Mouse (Mus musculus): Measurements from ENCODE around the gene Mnt. TPM values are rescaled to one million over a fixed set of nuclear protein-coding genes. Genes with fewer than 3 reads are reported as not detected.

The Mnt gene
- total and polyA plus RNA-seq, 2 experiments from 2014 or later = 8.1 to 15.9 TPM

DNA sequence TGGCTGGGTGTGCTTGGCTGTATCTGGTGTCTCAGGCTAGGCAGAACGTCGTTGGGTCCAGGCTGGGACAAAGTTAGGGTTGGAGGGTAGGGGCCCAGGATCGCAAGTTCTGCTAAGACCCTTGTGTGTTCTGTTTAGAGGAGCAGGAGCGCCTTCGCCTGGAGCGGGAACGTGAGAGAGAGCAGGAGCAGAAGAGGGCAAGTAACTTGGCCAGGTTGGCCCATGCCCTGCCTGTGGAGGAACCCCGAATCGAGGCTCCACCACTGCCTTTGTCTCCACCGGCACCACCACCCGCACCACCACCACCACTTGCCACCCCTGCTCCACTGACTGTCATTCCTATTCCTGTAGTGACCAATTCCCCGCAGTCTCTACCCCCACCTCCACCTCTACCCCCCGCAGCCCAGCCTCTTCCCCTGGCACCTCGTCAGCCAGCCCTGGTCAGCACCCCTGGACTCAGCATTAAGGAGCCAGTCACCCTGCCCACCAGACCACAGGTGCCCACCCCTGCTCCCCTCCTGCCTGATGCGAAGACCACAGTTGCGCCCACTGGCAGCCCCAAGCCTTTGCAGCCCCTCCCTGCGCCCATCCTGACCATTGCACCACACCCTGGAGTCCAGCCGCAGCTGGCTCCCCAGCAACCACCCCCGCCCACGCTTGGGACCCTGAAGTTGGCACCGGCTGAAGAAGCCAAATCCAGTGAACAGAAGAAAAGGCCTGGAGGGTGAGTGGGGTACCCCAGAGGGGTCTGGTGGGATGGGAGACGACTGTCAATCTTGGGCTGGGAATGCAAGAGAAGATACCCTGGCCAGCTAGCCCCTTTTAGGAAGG is 5.7 kb downstream of the Mnt start:
- Histone ChIP-seq H3K9me3 (ENCODE audit: low read length) (no peaks in the 10 kb centered on the region), H3K36me3 (ENCODE audit: insufficient read depth) (peaks cover 11% of the 10 kb centered on the region), H3K27me3 (ENCODE audit: insufficient read depth, low read length) (no peaks in the 10 kb centered on the region), H3K4me1 (ENCODE audit: insufficient read depth) (peaks cover 5% of the 10 kb centered on the region; the same call in 1 of the 2 replicates), H3K9ac (no peak overlapping the region), H3K27ac (ENCODE audit: low read depth, low read length) (no peak overlapping the region), H3K4me2 (ENCODE audit: low read depth) (no peak overlapping the region), H3K4me3 (ENCODE audit: low read depth, low read length) (no peak overlapping the region)
- no peak for TF ChIP-seq CTCF (IDR thresholded peaks at IDR 0.05; ENCODE audit: low read depth)
- DNase-seq = no peak
- 87% methylated on average over 22 of the region's 22 CpGs for WGBS
- no peak for ATAC-seq

DNA sequence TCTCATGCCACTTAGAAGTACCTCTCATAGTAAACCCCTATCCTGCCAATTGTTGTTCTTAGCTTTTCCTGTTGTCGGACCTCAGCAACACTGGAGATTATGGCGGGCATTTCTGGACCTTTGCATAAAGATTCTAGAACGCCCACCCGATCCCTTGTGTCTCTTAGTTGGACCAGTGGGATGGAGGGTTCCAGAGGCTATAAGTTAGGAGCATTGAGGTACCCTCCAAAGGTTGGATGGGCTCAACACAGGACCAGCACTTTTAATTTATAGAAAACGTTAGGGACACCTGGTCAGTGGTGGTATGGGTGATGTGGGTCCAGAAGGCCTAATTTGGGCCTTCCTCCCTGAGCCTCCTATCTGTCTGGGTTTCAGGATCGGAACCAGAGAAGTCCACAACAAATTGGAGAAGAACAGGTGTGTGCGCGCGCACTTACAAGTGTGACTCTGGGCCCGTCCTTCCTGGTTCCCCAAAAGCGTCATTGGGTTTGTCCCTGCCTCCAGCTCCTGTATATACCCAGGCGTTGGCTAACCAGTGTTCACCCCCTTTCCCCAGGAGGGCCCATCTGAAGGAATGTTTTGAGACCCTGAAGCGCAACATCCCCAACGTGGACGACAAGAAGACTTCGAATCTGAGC is 6.5 kb downstream of the Mnt start:
- ATAC-seq (no peak), DNase-seq (no peak)
- WGBS = 49% methylated on average over 16 of the region's 16 CpGs
- Histone ChIP-seq H3K27ac (ENCODE audit: low read depth, low read length) (peak overlapping the region; percentile 83), H3K4me1 (ENCODE audit: insufficient read depth) (peaks cover 5% of the 10 kb centered on the region; the same call in 1 of the 2 replicates), H3K36me3 (ENCODE audit: insufficient read depth) (peaks cover 14% of the 10 kb centered on the region), H3K9ac (peak overlapping the region; percentile 54), H3K27me3 (ENCODE audit: insufficient read depth, low read length) (no peaks in the 10 kb centered on the region), H3K9me3 (ENCODE audit: low read length) (no peaks in the 10 kb centered on the region), H3K4me2 (ENCODE audit: low read depth) (peak overlapping the region; percentile 84), H3K4me3 (ENCODE audit: low read depth, low read length) (peak overlapping the region; percentile 55)
- no peak for TF ChIP-seq CTCF (IDR thresholded peaks at IDR 0.05; ENCODE audit: low read depth)

DNA sequence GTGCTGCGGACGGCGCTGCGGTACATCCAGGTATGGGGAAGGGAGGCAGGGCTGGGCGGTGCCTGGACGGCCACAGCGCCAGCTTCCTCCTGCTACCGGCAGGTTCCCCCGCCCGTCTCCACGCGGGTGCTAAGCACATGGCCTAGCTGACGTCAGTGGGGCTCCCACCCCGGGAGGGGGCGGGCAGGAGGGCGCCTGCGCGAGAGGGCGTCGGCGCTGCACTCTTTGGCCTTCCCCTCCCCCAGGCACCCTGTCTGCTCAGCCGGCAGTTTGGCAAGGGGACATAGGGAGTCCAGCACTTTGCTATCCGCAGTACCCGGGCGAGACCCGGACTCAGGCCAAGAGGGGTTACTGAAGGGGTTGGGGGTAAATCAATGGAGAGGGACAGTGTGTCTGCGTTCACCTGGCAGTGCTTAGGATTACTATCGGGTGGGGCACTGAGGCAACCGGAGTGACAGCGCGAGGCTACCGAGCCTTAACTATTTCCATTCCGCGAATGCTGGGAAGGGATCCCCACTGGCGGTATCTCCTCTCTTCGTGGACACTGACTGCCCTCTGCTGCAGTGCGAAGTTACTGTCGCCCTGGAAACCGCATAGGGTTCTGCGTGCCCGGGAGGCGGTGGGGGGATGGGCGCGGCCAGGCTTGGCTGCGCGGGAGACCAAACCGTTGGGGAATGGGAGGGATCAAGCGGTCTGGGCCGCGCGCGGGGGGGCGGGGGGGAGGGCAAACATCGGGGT is 7.1 kb downstream of the Mnt start:
- Histone ChIP-seq H3K9me3 (ENCODE audit: low read length) (no peaks in the 10 kb centered on the region), H3K4me1 (ENCODE audit: insufficient read depth) (peaks cover 5% of the 10 kb centered on the region; the same call in 1 of the 2 replicates), H3K4me3 (ENCODE audit: low read depth, low read length) (peak overlapping the region; percentile 55), H3K9ac (peak overlapping the region; percentile 54), H3K27me3 (ENCODE audit: insufficient read depth, low read length) (no peaks in the 10 kb centered on the region), H3K4me2 (ENCODE audit: low read depth) (peak overlapping the region; percentile 84), H3K36me3 (ENCODE audit: insufficient read depth) (peaks cover 21% of the 10 kb centered on the region), H3K27ac (ENCODE audit: low read depth, low read length) (peak overlapping the region; percentile 83)
- peak; percentile 89 for DNase-seq
- peak; percentile 76 for ATAC-seq
- WGBS = 4% methylated on average over 53 of the region's 54 CpGs
- peak; percentile 23; the same call in 1 of the 2 replicates for TF ChIP-seq CTCF (IDR thresholded peaks at IDR 0.05; ENCODE audit: low read depth)

DNA sequence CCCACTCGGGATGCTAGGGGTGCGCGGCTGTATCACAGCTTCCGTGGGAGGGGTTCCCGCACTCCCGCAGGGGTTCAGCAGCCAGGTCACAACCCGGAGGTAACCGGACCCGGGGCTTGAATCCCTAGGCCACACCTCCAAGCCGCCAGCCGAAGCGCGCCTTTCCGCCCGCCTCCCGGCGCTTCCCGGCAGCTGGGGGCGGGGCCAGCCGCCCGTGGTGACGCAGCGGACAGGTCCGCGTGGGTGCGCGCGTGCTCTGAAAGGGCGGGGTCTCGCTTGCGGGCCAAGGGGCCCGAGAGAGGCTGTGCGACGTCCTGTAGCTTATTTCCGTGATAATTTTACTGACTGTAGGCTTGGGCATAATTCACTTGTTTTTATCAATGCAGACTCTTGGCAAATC is 7.7 kb downstream of the Mnt start:
- no peaks in the 10 kb centered on the region for H3K27me3 ChIP-seq (ENCODE audit: insufficient read depth, low read length)
- peaks cover 4% of the 10 kb centered on the region; the same call in 1 of the 2 replicates for H3K4me1 ChIP-seq (ENCODE audit: insufficient read depth)
- H3K4me3 ChIP-seq (ENCODE audit: low read depth, low read length) = peak overlapping the region; percentile 55
- no peak for TF ChIP-seq CTCF (IDR thresholded peaks at IDR 0.05; ENCODE audit: low read depth)
- ATAC-seq (peak; percentile 85), DNase-seq (peak; percentile 90)
- H3K36me3 ChIP-seq (ENCODE audit: insufficient read depth) = peaks cover 27% of the 10 kb centered on the region
- H3K27ac ChIP-seq (ENCODE audit: low read depth, low read length) = peak overlapping the region; percentile 83
- peak overlapping the region; percentile 54 for H3K9ac ChIP-seq
- H3K9me3 ChIP-seq (ENCODE audit: low read length) = no peaks in the 10 kb centered on the region
- WGBS = 4% methylated on average over 35 of the region's 35 CpGs
- peak overlapping the region; percentile 84 for H3K4me2 ChIP-seq (ENCODE audit: low read depth)

DNA sequence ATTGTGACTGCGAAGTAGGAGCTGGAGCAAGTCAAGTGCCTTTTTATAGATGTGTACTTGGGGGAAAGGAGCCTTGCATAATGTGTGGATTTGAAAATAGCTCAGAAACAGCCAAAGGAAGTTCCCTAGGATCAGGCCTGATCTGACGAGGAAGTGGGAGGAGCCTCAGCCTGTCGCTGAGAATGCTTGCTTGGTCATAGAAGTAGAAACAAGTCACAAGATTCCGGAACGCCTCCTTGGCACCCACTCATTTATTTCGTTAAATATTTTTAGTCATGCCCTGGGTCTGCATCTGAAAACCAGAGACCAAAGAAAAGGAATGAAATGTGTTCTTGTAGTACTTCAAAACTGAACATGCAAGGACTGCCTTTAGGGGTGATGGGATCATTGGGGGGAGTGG is 8.3 kb downstream of the Mnt start:
- DNase-seq = peak; percentile 18
- Histone ChIP-seq H3K4me1 (ENCODE audit: insufficient read depth) (no peaks in the 10 kb centered on the region), H3K27me3 (ENCODE audit: insufficient read depth, low read length) (no peaks in the 10 kb centered on the region), H3K9me3 (ENCODE audit: low read length) (no peaks in the 10 kb centered on the region), H3K9ac (no peak overlapping the region), H3K36me3 (ENCODE audit: insufficient read depth) (peaks cover 29% of the 10 kb centered on the region), H3K4me2 (ENCODE audit: low read depth) (peak overlapping the region; percentile 84), H3K4me3 (ENCODE audit: low read depth, low read length) (peak overlapping the region; percentile 55; the same call in 1 of the 2 replicates), H3K27ac (ENCODE audit: low read depth, low read length) (peak overlapping the region; percentile 83)
- 41% methylated on average over 6 of the region's 6 CpGs for WGBS
- TF ChIP-seq CTCF (IDR thresholded peaks at IDR 0.05; ENCODE audit: low read depth) = no peak
- no peak for ATAC-seq

DNA sequence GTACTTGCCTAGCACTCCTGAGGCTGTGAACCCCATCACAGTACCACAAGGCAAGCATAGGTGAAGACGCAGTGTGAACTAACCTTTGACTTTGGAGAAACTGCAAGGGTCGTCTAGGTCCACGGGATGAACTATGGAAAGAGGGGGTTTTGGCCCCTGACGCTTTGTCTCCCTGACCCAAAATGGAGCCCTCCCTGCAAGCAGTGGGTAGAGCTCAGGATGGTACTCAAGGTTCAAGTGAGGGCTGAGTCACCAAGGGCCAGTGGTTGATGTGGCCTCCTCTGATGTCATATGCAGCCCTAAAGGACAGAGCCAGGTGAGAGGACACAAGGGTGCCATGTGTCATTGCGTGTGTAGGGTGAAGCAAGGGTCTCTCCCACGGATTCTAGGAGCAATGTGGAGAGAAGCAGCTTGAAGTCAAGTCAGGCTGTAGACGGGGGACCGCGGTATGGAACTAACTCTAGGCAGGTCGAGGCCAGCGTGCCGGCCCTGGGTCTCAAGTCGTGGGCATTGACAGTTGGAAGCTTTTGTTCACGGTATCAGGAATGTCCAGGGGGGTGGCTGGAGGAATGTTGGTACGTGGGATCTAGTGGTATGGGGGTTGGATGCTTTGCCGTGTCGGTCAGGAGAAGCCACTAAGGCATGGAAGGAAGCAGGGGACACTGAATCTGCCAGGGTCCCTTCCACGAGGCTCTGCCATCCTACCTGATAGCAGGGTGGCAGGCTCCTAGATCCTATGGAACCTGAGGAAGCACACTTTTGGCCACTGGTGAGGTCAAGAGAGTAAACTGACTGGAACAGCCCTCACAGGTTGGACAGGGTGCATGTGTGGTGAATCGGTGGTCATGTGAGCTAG is 9.4 kb downstream of the Mnt start:
- H3K36me3 ChIP-seq (ENCODE audit: insufficient read depth) = peaks cover 38% of the 10 kb centered on the region
- no peak overlapping the region for H3K27ac ChIP-seq (ENCODE audit: low read depth, low read length)
- ATAC-seq = no peak
- no peak overlapping the region for H3K4me2 ChIP-seq (ENCODE audit: low read depth)
- no peak overlapping the region for H3K9ac ChIP-seq
- 90% methylated on average over 19 of the region's 19 CpGs for WGBS
- H3K27me3 ChIP-seq (ENCODE audit: insufficient read depth, low read length) = no peaks in the 10 kb centered on the region
- no peak for DNase-seq
- H3K9me3 ChIP-seq (ENCODE audit: low read length) = no peaks in the 10 kb centered on the region
- H3K4me1 ChIP-seq (ENCODE audit: insufficient read depth) = no peaks in the 10 kb centered on the region
- no peak overlapping the region for H3K4me3 ChIP-seq (ENCODE audit: low read depth, low read length)
- no peak for TF ChIP-seq CTCF (IDR thresholded peaks at IDR 0.05; ENCODE audit: low read depth)
